Mouse (Mus musculus) neutrophil, adult 5-6 weeks (primary cell): ENCODE data around the gene Spp1. TPM values are rescaled to one million over a fixed set of nuclear protein-coding genes. Genes with fewer than 3 reads are reported as not detected.

Experiments used
- ATAC-seq: fragments of 151-379, 151-347 bp; 2 replicates; pipeline ENCODE4 v1.8.0; 2017; ENCODE audit warnings: mild to moderate bottlenecking, moderate TSS enrichment; ENCODE audit not compliant: insufficient number of reproducible peaks, poor library complexity, low FRiP score, severe bottlenecking; ENCODE audit errors: extremely low read depth
- total RNA-seq: library from RNA; stranded (forward); fragments of 200-1000 nt; gene quantifications from 2 replicates; pipeline ENCODE4 v1.2.3, GENCODE M21; 2017

The Spp1 gene
- total RNA-seq, 1 experiment from 2014 or later: 2.1 TPM

DNA sequence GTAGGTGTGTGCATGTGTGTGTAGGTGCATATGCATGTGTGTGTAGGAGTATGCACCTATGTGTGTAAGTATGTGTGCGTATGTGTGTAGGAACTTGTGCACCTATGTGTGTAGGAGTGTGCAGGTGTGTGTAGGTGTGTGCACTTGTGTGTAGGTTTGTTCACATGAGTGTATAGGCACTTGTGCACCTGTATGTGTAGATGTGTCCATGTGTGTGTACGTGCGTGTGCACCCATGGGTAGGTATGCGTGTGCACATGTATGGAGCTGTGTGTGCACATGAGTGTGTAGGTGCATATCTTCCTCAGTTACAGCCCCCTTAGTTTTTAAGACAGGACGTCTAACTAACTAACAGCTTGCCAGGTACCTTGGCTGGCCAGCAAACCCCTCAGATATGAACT is 33.7 kb downstream of the Spp1 start:
- no peak for ATAC-seq

DNA sequence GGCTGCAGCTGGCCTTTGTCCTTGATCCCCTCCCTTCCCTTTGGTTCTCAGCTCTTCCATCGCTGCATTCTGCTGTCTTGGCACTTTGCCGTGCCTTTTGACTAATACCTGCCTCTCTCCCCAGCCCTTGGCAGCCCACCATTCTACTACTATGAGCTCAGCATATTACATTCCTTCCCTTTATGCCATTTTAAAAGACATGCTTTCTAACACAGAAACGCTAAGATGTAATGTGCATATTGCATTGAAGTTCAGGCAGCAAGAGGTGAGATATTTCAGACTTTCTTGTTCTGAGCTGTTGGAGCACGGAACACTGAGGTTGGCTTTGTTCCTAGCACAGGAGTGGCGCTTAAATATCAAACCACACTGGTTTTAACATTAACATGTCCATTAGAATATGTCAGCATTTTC is 36.1 kb downstream of the Spp1 start:
- ATAC-seq: no peak

DNA sequence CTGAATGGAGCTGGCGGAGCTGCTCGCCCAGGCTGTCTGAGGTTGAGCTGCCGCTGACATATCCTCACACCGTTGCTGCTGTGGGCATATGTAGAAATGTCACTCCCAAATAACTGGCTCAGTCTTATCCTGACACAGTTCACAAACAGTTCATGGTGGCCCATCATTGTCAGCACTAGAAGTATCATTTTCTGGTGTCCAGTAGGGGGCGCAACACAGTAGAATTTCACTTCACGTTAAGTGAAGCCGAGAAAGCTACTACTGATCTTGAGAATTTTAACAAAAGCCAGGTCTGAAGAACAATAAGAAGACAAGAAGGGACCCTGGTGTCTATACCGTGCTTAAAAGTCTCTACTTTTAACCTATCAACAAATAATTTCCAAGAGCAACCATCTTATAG is 37.5 kb downstream of the Spp1 start:
- no peak for ATAC-seq

DNA sequence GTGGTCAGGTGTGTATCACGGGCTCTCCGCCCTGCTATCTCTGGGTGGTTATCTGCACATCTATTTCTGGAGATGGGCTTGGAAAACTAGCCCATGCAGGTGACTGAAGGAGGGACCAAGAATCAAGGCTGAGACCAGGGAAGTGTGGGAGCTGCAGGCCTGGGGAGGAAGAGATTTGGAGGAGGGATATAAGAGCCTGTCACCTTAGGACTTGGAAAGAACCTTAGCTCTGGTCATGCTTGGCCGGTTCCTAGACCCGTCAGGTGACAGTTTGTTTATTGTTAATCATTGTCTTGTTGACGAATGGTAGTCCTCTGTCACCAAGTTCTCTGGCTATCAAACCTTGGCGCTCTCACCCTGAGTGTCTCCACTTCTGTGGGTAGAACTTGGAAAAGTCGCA is 45.4 kb downstream of the Spp1 start:
- ATAC-seq: no peak

DNA sequence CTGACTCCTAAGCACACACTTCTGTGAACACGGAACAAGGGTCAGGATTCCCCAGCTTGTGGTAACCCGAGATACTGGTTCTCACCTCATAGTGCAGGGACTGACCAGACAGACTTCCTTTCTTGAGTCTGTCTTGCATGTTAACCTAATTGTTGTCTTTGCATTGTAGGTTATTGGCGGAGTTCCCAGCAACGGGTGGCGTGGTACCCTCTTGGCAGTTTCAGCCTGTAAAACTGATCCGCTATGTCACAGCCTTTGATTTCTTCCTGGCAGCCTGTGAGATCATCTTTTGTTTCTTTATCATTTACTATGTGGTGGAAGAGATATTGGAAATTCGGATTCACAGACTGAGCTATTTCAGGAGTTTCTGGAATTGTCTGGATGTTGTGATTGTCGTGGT is 47.9 kb downstream of the Spp1 start:
- ATAC-seq: no peak

Other genes starting within 250 kb of the Spp1 start
- gene Dmp1, start 232.5 kb upstream of the Spp1 start, total RNA-seq: not detected in 2 replicates
- gene Ibsp, start 135.9 kb upstream of the Spp1 start, total RNA-seq: not detected in 2 replicates
- gene Mepe, start 109.8 kb upstream of the Spp1 start, total RNA-seq: not detected in 2 replicates
- 0.49 and 0.93 TPM in 2 replicates for gene Pkd2, start 24.3 kb downstream of the Spp1 start, total RNA-seq
- 9.5 and 10.1 TPM in 2 replicates for gene BC005561, start 73.2 kb downstream of the Spp1 start, total RNA-seq